Mouse (Mus musculus) lung, embryonic 14.5 days (tissue): ENCODE measurements at regions not wholly inside any gene's neighbourhood (a gene's known extent, or its start where the extent isn't known, plus 50 kb on each side); places are given as distances from the start of the nearest gene placed in this dataset.
"Not testable (repeated sequence)": the region's sequence is repeated elsewhere in the genome, so short reads cannot be mapped to it uniquely, and the experiment has no call there.

ENCODE experiments used
- ATAC-seq: fragments of 200-750 bp; cut with Nextera tagmentation; 2 replicates; pipeline ENCODE4 v1.8.0; 2017; ENCODE audit warnings: mild to moderate bottlenecking, moderate TSS enrichment, moderate library complexity; ENCODE audit not compliant: insufficient read depth
- DNase-seq: peaks from one replicate; pipeline ENCODE4 v3.0.0-alpha.2; 2015
- H3K27ac ChIP-seq: fragments of 300-500 bp; sonication (generic); 2 replicates; pipeline ENCODE4 v1.5.1; 2014; ENCODE audit warnings: low read depth, mild to moderate bottlenecking, moderate library complexity
- H3K27me3 ChIP-seq: fragments of 300-500 bp; sonication (generic); 2 replicates; pipeline ENCODE4 v1.6.1; 2014; ENCODE audit warnings: low read length, control low read depth; ENCODE audit not compliant: insufficient read depth
- H3K36me3 ChIP-seq: fragments of 300-500 bp; sonication (generic); 2 replicates; pipeline ENCODE4 v1.6.1; 2014; ENCODE audit warnings: control low read depth; ENCODE audit not compliant: insufficient read depth
- H3K4me1 ChIP-seq: fragments of 300-500 bp; sonication (generic); 2 replicates; pipeline ENCODE4 v1.6.1; 2014; ENCODE audit warnings: antibody characterized with exemption, control low read depth; ENCODE audit not compliant: insufficient read depth
- H3K4me2 ChIP-seq: fragments of 300-500 bp; sonication (generic); 2 replicates; pipeline ENCODE4 v1.6.1; 2014; ENCODE audit warnings: mild to moderate bottlenecking
- H3K4me3 ChIP-seq: fragments of 300-500 bp; sonication (generic); 2 replicates; pipeline ENCODE4 v1.5.1; 2014; ENCODE audit warnings: low read depth, low read length
- H3K9ac ChIP-seq: fragments of 300-500 bp; sonication (generic); 2 replicates; pipeline ENCODE4 v1.6.1; 2014
- H3K9me3 ChIP-seq: fragments of 300-500 bp; sonication (generic); 2 replicates; pipeline ENCODE4 v1.6.1; 2016; ENCODE audit warnings: low read depth, low read length, control low read depth
- CTCF ChIP-seq: IDR thresholded peaks from 2 replicates; pipeline ENCODE4 v1.5.1; 2016; ENCODE audit warnings: antibody characterized with exemption, low read depth
- WGBS: fragments of 180-500 bp; shearing (Covaris S2); extraction: QIAGEN DNeasy Blood & Tissue Kit; methylation state at CpG from one replicate; pipeline ENCODE4 v1.1.7; 2014; 5-methylcytosine and 5-hydroxymethylcytosine counted together

- Histone ChIP-seq H3K27ac (no peak overlapping the region), H3K9ac (no peak overlapping the region), H3K4me3 (no peak overlapping the region), H3K4me2 (no peak overlapping the region), H3K36me3 (no peaks in the 10 kb centered on the region), H3K27me3 (no peaks in the 10 kb centered on the region), H3K9me3 (no peaks in the 10 kb centered on the region), H3K4me1 (no peaks in the 10 kb centered on the region)
- no peak for TF ChIP-seq CTCF
- WGBS: 69% methylated on average over 1 of the region's 1 CpGs
- ATAC-seq (no peak), DNase-seq (no peak)
Observed at GRCm38 (mm10) chr14:18444492-18444891, 112.8 kb upstream of the Ube2e1 start.

DNA sequence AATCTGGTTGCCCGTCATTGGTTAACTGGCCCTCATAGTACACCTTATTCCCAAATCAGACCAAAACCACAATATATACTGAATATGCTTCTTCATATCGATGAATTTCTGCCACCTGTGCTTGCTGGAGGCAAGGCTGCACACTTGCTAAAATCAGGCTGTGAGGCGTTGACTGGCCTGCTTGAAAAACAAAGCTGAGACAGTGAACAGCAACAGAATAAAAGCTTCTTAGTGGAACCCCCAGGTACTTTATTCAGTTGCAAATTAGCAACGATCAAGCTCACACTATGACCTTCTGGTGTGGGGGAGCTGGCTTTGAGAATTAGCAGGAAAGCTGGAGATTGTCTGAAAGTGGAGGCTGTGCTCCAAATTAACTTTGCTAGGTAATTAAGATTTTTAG lies 97.3 kb upstream of the Ube2e1 start:
- H3K4me2 ChIP-seq, DNase-seq, H3K4me3 ChIP-seq, H3K36me3 ChIP-seq, H3K4me1 ChIP-seq, ATAC-seq, H3K27me3 ChIP-seq, H3K9me3 ChIP-seq, H3K27ac ChIP-seq, H3K9ac ChIP-seq: not testable (repeated sequence)
- 50% methylated on average over 4 of the region's 4 CpGs for WGBS

DNA sequence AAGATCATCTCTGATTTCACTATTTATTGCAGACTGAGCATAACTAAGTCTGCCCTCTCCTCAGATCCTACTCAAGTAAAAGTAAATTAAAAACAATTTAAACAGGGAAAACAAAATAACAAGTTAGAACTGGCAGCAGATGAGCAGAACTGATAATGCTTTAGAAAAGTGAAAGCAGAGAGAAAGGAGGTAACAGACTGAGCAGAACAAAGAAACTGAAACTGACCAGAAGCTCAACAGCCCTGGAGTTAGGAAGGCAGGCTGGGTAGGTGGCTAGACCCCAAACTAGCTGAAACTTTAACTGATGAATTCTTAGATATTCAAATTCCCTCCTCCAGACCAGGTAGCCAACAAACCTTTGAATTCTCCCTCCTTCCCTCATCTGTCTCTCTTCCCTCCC lies 94.2 kb upstream of the Ube2e1 start:
- Histone ChIP-seq H3K4me3 (no peak overlapping the region), H3K27ac (no peak overlapping the region), H3K9me3 (no peaks in the 10 kb centered on the region), H3K4me2 (no peak overlapping the region), H3K4me1 (no peaks in the 10 kb centered on the region), H3K9ac (no peak overlapping the region), H3K27me3 (no peaks in the 10 kb centered on the region), H3K36me3 (no peaks in the 10 kb centered on the region)
- no peak for DNase-seq
- TF ChIP-seq CTCF: no peak
- ATAC-seq: no peak

DNA sequence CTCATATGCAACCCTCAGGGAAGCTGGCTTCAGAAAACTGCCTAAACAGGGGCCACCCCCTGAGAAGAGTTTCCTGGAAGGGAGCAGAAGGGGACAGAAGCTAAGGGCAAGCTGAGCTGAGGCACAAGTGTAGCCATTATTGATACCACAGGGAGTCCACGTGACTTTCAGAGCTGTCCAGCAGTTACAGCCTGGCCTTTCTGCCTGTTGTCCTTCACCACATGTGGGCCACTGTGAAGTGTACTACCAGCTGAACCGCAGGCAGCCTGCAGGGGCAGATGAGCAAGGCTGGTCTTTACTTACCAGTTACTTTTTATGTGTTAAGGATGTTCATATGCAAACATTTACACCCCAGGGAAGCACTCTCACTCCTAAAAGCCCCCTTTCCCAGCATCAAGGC lies 85.2 kb upstream of the Ube2e1 start:
- Histone ChIP-seq H3K27me3 (no peaks in the 10 kb centered on the region), H3K9me3 (no peaks in the 10 kb centered on the region), H3K4me3 (no peak overlapping the region), H3K9ac (no peak overlapping the region), H3K4me1 (no peaks in the 10 kb centered on the region), H3K4me2 (no peak overlapping the region), H3K36me3 (no peaks in the 10 kb centered on the region), H3K27ac (no peak overlapping the region)
- DNase-seq (peak; percentile 5), ATAC-seq (no peak)
- TF ChIP-seq CTCF: no peak
- WGBS: 8% methylated on average over 2 of the region's 2 CpGs

GRCm38 (mm10) chr14:18416319-18416718 lies 84.7 kb upstream of the Ube2e1 start:
- Histone ChIP-seq H3K27ac (no peak overlapping the region), H3K9me3 (no peaks in the 10 kb centered on the region), H3K4me1 (no peaks in the 10 kb centered on the region), H3K4me2 (no peak overlapping the region), H3K27me3 (no peaks in the 10 kb centered on the region), H3K4me3 (no peak overlapping the region), H3K9ac (no peak overlapping the region), H3K36me3 (no peaks in the 10 kb centered on the region)
- WGBS: 67% methylated on average over 4 of the region's 4 CpGs
- TF ChIP-seq CTCF: no peak
- no peak for ATAC-seq
- DNase-seq: no peak

GRCm38 (mm10) chr14:18398953-18399352 lies 67.3 kb upstream of the Ube2e1 start:
- H3K9me3 ChIP-seq: no peaks in the 10 kb centered on the region
- H3K4me2 ChIP-seq: no peak overlapping the region
- ATAC-seq (no peak), DNase-seq (no peak)
- no peak overlapping the region for H3K4me3 ChIP-seq
- H3K36me3 ChIP-seq: no peaks in the 10 kb centered on the region
- TF ChIP-seq CTCF: no peak
- WGBS: 91% methylated on average over 4 of the region's 4 CpGs
- H3K4me1 ChIP-seq: no peaks in the 10 kb centered on the region
- no peaks in the 10 kb centered on the region for H3K27me3 ChIP-seq
- no peak overlapping the region for H3K27ac ChIP-seq
- H3K9ac ChIP-seq: no peak overlapping the region

- 82% methylated on average over 8 of the region's 8 CpGs for WGBS
- H3K36me3 ChIP-seq: no peaks in the 10 kb centered on the region
- no peaks in the 10 kb centered on the region for H3K9me3 ChIP-seq
- H3K9ac ChIP-seq: no peak overlapping the region
- TF ChIP-seq CTCF: no peak
- H3K4me2 ChIP-seq: no peak overlapping the region
- no peaks in the 10 kb centered on the region for H3K27me3 ChIP-seq
- H3K4me1 ChIP-seq: no peaks in the 10 kb centered on the region
- H3K27ac ChIP-seq: no peak overlapping the region
- H3K4me3 ChIP-seq: no peak overlapping the region
- no peak for DNase-seq
- ATAC-seq: no peak
Observed at GRCm38 (mm10) chr14:18396206-18396764, 64.6 kb upstream of the Ube2e1 start.

DNA sequence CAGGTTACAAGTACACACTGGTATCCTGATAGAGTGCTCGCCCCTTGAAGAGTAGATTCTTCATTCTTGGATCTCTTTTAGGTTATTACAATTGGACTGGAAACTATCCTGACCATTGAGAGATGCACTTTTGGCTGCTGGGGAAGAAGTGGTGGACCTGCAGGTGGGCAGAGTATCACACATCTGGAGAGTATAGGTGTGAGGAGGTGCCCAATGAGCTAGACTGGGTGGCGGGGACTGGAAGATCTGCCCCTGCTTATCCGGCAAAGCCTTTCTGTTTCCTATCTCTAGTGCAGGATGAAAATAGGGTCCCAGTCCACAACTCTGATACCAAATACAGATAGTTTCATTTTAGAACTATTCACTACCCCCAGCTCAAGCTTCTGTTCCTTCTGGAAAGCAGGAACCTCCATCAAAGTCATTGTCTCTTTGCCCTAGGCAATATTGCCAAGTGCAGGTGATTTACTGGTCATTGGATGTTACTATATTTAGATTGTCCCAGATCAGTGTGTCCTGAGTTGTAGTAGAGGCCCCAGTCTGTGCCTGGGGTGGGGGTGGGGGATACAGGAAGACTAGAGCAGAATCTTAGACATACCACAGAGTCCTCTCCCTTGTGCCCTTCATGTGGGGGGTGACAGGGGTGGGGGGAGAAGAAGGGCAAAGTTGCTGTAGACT lies 62.5 kb upstream of the Ube2e1 start:
- DNase-seq (no peak), ATAC-seq (no peak)
- H3K4me1 ChIP-seq: no peaks in the 10 kb centered on the region
- H3K9me3 ChIP-seq: no peaks in the 10 kb centered on the region
- no peaks in the 10 kb centered on the region for H3K36me3 ChIP-seq
- no peak overlapping the region for H3K4me2 ChIP-seq
- no peak overlapping the region for H3K9ac ChIP-seq
- 83% methylated on average over 3 of the region's 3 CpGs for WGBS
- no peak overlapping the region for H3K4me3 ChIP-seq
- no peak overlapping the region for H3K27ac ChIP-seq
- no peaks in the 10 kb centered on the region for H3K27me3 ChIP-seq
- no peak for TF ChIP-seq CTCF
